ENCODE assay signal across 7 mouse cellular contexts in the genomic region with DNA sequence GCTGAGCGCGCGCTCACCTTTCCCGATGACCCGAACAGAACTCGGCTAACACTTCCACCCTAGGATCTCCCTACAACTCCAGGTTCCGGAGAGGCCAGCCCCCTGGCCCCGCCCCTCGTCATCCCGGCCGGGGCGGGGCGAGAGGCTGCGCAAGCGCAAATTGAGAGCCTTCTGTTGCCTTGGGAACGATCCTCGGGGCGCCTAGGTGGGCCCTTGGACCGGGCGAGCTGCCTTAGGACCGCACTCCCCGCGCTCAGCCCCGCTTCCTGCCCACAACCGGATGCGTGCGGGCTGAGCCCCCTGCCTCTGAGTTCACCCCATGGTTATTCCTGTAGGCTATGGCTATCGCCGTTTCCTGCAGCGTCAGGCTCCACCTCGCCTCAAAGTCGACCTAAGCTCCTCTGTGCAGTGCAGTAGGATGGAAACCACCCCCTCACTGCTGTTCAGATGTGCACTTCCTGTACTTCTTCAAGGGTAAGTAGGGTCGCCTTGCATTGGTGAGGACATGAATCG. TPM values are rescaled to one million over a fixed set of nuclear protein-coding genes. Genes with fewer than 3 reads are reported as not detected.
DNase-seq lines count a peak whose midpoint lies in the region; ATAC-seq and TF ChIP-seq lines count a peak whose summit lies in the region.

TSS of gene Pigx (minus strand) at position 103 of the 513 bp plus-strand sequence.
TSS of gene Cep19 (plus strand) at position 163 of the 513 bp plus-strand sequence.

- H3K4me1 ChIP-seq in embryonic facial prominence, embryonic 11.5 days (ENCODE audit: control insufficient read depth, insufficient read depth, low read length): no peaks in the 10 kb centered on the region
- peaks cover 4% of the 10 kb centered on the region; the same call in 1 of the 2 replicates for H3K4me1 ChIP-seq in kidney, adult 2 months (ENCODE audit: control insufficient read depth, insufficient read depth, low read length)
- H3K4me1 ChIP-seq in limb, embryonic 12.5 days (replicated peaks): peaks cover 10% of the 10 kb centered on the region
- H3K4me1 ChIP-seq in midbrain, embryonic 15.5 days: peaks cover 21% of the 10 kb centered on the region
- H3K4me1 ChIP-seq in spleen, adult 2 months (ENCODE audit: control insufficient read depth, insufficient read depth, insufficient read length): no peaks in the 10 kb centered on the region; the same call in 1 of the 2 replicates

- H3K9me3 ChIP-seq in embryonic facial prominence, embryonic 11.5 days (replicated peaks; ENCODE audit: control insufficient read depth, low read length): no peaks in the 10 kb centered on the region
- no peaks in the 10 kb centered on the region for H3K9me3 ChIP-seq in limb, embryonic 12.5 days
- no peaks in the 10 kb centered on the region for H3K9me3 ChIP-seq in midbrain, embryonic 15.5 days

- WGBS in embryonic facial prominence, embryonic 11.5 days: under 1% methylated on average over 34 of the region's 34 CpGs
- under 1% methylated on average over 34 of the region's 34 CpGs for WGBS in kidney, adult 2 months
- 0% methylated on average over 34 of the region's 34 CpGs for WGBS in limb, embryonic 12.5 days
- WGBS in midbrain, embryonic 15.5 days: 0% methylated on average over 34 of the region's 34 CpGs
- under 1% methylated on average over 34 of the region's 34 CpGs for WGBS in spleen, adult 2 months

- peak within 1 kb of the TSS; percentile 84 for H3K27ac ChIP-seq in embryonic facial prominence, embryonic 11.5 days (replicated peaks; ENCODE audit: low read depth, low read length)
- peak within 1 kb of the TSS; percentile 76 for H3K27ac ChIP-seq in kidney, adult 2 months (ENCODE audit: insufficient read depth, low read depth, low read length)
- peak within 1 kb of the TSS; percentile 93 for H3K27ac ChIP-seq in limb, embryonic 12.5 days
- peak within 1 kb of the TSS; percentile 85 for H3K27ac ChIP-seq in midbrain, embryonic 15.5 days
- H3K27ac ChIP-seq in spleen, adult 2 months (ENCODE audit: insufficient read depth, low read length): peak within 1 kb of the TSS; percentile 77

- peak; percentile 97 for ATAC-seq in embryonic facial prominence, embryonic 11.5 days (replicated peaks; ENCODE audit: insufficient number of reproducible peaks, low FRiP score, low TSS enrichment, low read depth)
- ATAC-seq in limb, embryonic 12.5 days (ENCODE audit: insufficient number of reproducible peaks, insufficient read depth, low FRiP score, low TSS enrichment, low read depth): peak; percentile 96
- ATAC-seq in midbrain, embryonic 15.5 days (replicated peaks): peak; percentile 98

- H3K4me2 ChIP-seq in embryonic facial prominence, embryonic 11.5 days (ENCODE audit: low read depth, low read length): peak within 1 kb of the TSS; percentile 65
- peak within 1 kb of the TSS; percentile 80 for H3K4me2 ChIP-seq in limb, embryonic 12.5 days
- peak within 1 kb of the TSS; percentile 66 for H3K4me2 ChIP-seq in midbrain, embryonic 15.5 days

- peak; percentile 29 for TF ChIP-seq POLR2A in kidney, adult 2 months (IDR thresholded peaks at IDR 0.05; ENCODE audit: low read depth, low read length)
- TF ChIP-seq POLR2A in spleen, adult 2 months (IDR thresholded peaks at IDR 0.05; ENCODE audit: low read depth, low read length): peak; percentile 36; the same call in 1 of the 2 replicates

- H3K4me3 ChIP-seq in embryonic facial prominence, embryonic 11.5 days (ENCODE audit: low read depth, low read length): peak within 1 kb of the TSS; percentile 93
- peak within 1 kb of the TSS; percentile 66 for H3K4me3 ChIP-seq in kidney, adult 2 months (ENCODE audit: insufficient read depth, low read depth, low read length)
- H3K4me3 ChIP-seq in limb, embryonic 12.5 days (replicated peaks): peak within 1 kb of the TSS; percentile 83
- H3K4me3 ChIP-seq in midbrain, embryonic 15.5 days: peak within 1 kb of the TSS; percentile 90
- H3K4me3 ChIP-seq in spleen, adult 2 months (ENCODE audit: extremely low read depth, insufficient read depth, insufficient read length): peak within 1 kb of the TSS; percentile 86

- H3K36me3 ChIP-seq in embryonic facial prominence, embryonic 11.5 days (replicated peaks; ENCODE audit: control insufficient read depth, insufficient read depth, low read depth, low read length): no peaks in the 10 kb centered on the region; the same call in 1 of the 2 replicates
- H3K36me3 ChIP-seq in kidney, adult 2 months (ENCODE audit: control insufficient read depth, insufficient read depth, low read length): no peaks in the 10 kb centered on the region
- peaks cover 37% of the 10 kb centered on the region for H3K36me3 ChIP-seq in limb, embryonic 12.5 days
- peaks cover 6% of the 10 kb centered on the region; the same call in 1 of the 2 replicates for H3K36me3 ChIP-seq in midbrain, embryonic 15.5 days (replicated peaks)
- peaks cover under 1% of the 10 kb centered on the region; the same call in 1 of the 2 replicates for H3K36me3 ChIP-seq in spleen, adult 2 months (ENCODE audit: control insufficient read depth, insufficient read depth, low read length)

- DNase-seq in adrenal gland, postnatal 14 days: peak; percentile 95
- DNase-seq in embryonic facial prominence, embryonic 11.5 days (ENCODE audit: low spot score): peak; percentile 96
- DNase-seq in heart, adult 18-20 months: peak; percentile 94 to 95
- DNase-seq in kidney, adult 2 months: peak; percentile 97
- DNase-seq in spleen, adult 2 months (ENCODE audit: low read depth in 1 of 2, low spot score in 2 of 2): peak; percentile 57 to 80

- H3K27me3 ChIP-seq in embryonic facial prominence, embryonic 11.5 days (ENCODE audit: control insufficient read depth, insufficient read depth, low read length): no peaks in the 10 kb centered on the region
- no peaks in the 10 kb centered on the region for H3K27me3 ChIP-seq in kidney, adult 2 months (replicated peaks; ENCODE audit: control insufficient read depth, insufficient read depth, low read length)
- no peaks in the 10 kb centered on the region for H3K27me3 ChIP-seq in limb, embryonic 12.5 days
- no peaks in the 10 kb centered on the region for H3K27me3 ChIP-seq in midbrain, embryonic 15.5 days (replicated peaks)
- no peaks in the 10 kb centered on the region for H3K27me3 ChIP-seq in spleen, adult 2 months (ENCODE audit: control insufficient read depth, insufficient read depth, low read length)

- TF ChIP-seq CTCF in kidney, adult 2 months (conservative IDR thresholded peaks at IDR 0.05; ENCODE audit: insufficient read depth, insufficient read length, low read depth, low read length): no peak
- no peak for TF ChIP-seq CTCF in spleen, adult 2 months (IDR thresholded peaks at IDR 0.05; ENCODE audit: extremely low read depth, insufficient read depth, insufficient read length, insufficient replicate concordance)

- peak within 1 kb of the TSS; percentile 96 for H3K9ac ChIP-seq in embryonic facial prominence, embryonic 11.5 days (replicated peaks; ENCODE audit: low read length)
- peak within 1 kb of the TSS; percentile 83 for H3K9ac ChIP-seq in limb, embryonic 12.5 days (replicated peaks)
- H3K9ac ChIP-seq in midbrain, embryonic 15.5 days: peak within 1 kb of the TSS; percentile 77

RNA-seq across cellular contexts. Expression of gene Pigx, which starts in this region (rescaled TPM):
- total RNA-seq in adrenal gland, postnatal 14 days (2021): 36.8 and 37.7 TPM in 2 replicates
- 168 TPM in 2 replicates for polyA plus RNA-seq in embryonic facial prominence, embryonic 11.5 days (2014; fragmentation: Nextera tagmentation; extraction: Ambion mirVana)
- total RNA-seq in heart, adult 18-20 months (2021): 10 to 100 TPM; 16.7 to 16.9 TPM
- 29.0 and 33.2 TPM in 2 replicates for polyA plus RNA-seq in kidney, adult 2 months (2012; rRNA removed)
- polyA plus RNA-seq in limb, embryonic 12.5 days (2016; fragmentation: Nextera tagmentation; extraction: Ambion mirVana): 120 and 124 TPM in 2 replicates
- 106 and 109 TPM in 2 replicates for polyA plus RNA-seq in midbrain, embryonic 15.5 days (2015; fragmentation: Nextera tagmentation; extraction: Ambion mirVana)
- 18.1 and 22.7 TPM in 2 replicates for polyA plus RNA-seq in spleen, adult 2 months (2012; rRNA removed)

RNA-seq across cellular contexts. Expression of gene Cep19, which starts in this region (rescaled TPM):
- total RNA-seq in adrenal gland, postnatal 14 days (2021): 9.9 and 11.3 TPM in 2 replicates
- 46.1 and 46.5 TPM in 2 replicates for polyA plus RNA-seq in embryonic facial prominence, embryonic 11.5 days (2014; fragmentation: Nextera tagmentation; extraction: Ambion mirVana)
- 10 to 100 TPM; 10.1 to 10.4 TPM for total RNA-seq in heart, adult 18-20 months (2021)
- polyA plus RNA-seq in kidney, adult 2 months (2012; rRNA removed): 17.2 and 18.9 TPM in 2 replicates
- polyA plus RNA-seq in limb, embryonic 12.5 days (2016; fragmentation: Nextera tagmentation; extraction: Ambion mirVana): 34.1 and 35.9 TPM in 2 replicates
- 43.2 and 45.2 TPM in 2 replicates for polyA plus RNA-seq in midbrain, embryonic 15.5 days (2015; fragmentation: Nextera tagmentation; extraction: Ambion mirVana)
- 4.2 and 4.7 TPM in 2 replicates for polyA plus RNA-seq in spleen, adult 2 months (2012; rRNA removed)

Comparison
In these comparisons a context has a peak if more than half of its experiments do, and no peak if none do; other contexts are left out.
1. Peak in every context shown above with its lines: DNase-seq, ATAC-seq, H3K4me3 ChIP-seq and H3K27ac ChIP-seq.